Mouse (Mus musculus): ENCODE data around the gene Acsl6.

GRCm38 (mm10) chr11:54331463-54332183 lies 28.0 kb downstream of the Acsl6 start:
- TF ChIP-seq CTCF (IDR thresholded peaks at IDR 0.05; ENCODE audit: control insufficient read depth, insufficient read depth, insufficient read length) = no peak
- TF ChIP-seq CEBPB (IDR thresholded peaks at IDR 0.05; ENCODE audit: low read depth) = no peak
- TF ChIP-seq USF1 (IDR thresholded peaks at IDR 0.05; ENCODE audit: low read depth) = no peak
- no peak for TF ChIP-seq MAX (IDR thresholded peaks at IDR 0.05)
- no peak for TF ChIP-seq MYOD1 (IDR thresholded peaks at IDR 0.05; ENCODE audit: control insufficient read depth, insufficient read length, low read depth)
